Mouse (Mus musculus) effector memory CD4-positive, alpha-beta T cell, adult 5 months (primary cell): ENCODE data around the gene Stc2. TPM values are rescaled to one million over a fixed set of nuclear protein-coding genes. Genes with fewer than 3 reads are reported as not detected.

ENCODE experiments used
- polyA plus RNA-seq: library from polyadenylated mRNA; unstranded; fragments of 100-300 nt; shearing (Covaris generic); gene quantifications from one replicate; pipeline ENCODE4 v1.2.1, GENCODE M21; 2017

Gene Stc2
- 0.92 TPM for polyA plus RNA-seq

GRCm38 (mm10) chr11:31369648-31370286, at the start of gene Stc2:
Stc2 (minus strand) TSS chr11:31370074.

Other genes starting within 250 kb of the Stc2 start
- gene Gm17332, start 187.6 kb downstream of the Stc2 start, polyA plus RNA-seq = not detected